Mouse (Mus musculus) c-Kit-positive CD71-positive TER-119-positive erythroid progenitor cells, embryonic 14.5 days (primary cell): ENCODE results near the gene 1700102P08Rik.
A peak's percentile ranks its signal among the peaks of the same experiment; 100 is the strongest.

Source experiments
- DNase-seq: peaks from one replicate; pipeline ENCODE4 v3.0.0-alpha.2; 2013; ENCODE audit warnings: low spot score

The 1700102P08Rik gene

DNA sequence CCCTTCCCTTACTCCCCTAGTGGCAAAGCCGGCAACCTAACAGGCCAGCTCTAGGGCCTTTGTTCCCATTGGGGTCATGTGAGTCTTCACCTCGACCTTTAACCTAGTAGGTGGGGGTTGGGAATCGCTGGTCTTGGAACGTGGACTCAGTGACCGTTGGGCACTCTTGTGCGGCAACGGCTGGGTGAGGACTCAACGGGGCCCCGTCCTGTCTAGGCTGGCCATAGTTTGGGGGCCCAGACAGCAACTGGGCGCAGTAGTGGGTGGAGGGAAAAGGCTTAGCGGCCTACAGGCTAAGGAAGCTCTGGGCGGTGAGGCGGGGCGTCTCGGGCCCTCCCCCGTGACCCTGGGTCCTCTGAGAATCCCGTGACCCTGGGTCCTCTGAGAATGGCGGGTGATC lies at the start of gene 1700102P08Rik:
TSS of gene 1700102P08Rik (plus strand) at position 130 of the 400 bp plus-strand sequence.
- DNase-seq: no peak

DNA sequence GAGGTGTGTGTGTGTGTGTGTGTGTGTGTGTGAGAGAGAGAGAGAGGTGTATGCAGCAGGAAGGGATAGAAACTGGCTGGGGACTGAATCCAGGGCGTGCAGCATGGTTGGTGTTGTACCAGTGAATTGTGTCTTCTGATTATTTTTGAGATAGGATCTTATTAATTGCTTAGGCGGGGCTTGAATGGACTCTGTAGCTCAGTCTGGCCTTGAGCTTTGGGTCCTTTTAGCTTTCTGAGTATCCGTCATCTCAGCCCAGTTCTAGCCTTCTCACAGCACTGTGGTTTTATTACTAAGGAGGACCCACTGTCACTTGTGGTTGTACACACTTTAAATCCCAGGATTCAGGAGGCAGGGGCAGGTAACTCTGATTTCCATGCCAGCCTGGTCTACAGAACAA lies 49.3 kb upstream of the 1700102P08Rik start:
- no peak for DNase-seq

DNA sequence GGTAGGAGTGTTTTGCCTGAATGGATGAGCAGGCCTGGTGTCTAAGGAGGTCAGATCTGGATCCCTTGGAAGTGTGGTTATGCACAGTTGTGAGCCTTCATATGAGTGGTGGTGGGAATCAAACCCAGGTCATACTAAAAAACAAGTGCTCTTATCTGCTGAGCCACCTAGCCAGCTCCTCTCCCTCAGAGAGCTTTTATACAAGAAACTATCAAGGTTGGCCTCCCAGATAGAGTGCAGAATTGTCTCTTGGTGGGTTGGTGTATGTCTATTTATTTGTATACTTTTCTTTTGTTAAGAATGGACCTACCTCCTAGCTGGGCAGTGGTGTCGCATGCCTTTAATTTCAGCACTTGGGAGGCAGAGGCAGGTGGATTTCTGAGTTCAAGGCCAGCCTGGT lies 48.8 kb upstream of the 1700102P08Rik start:
- peak; percentile 53 for DNase-seq

DNA sequence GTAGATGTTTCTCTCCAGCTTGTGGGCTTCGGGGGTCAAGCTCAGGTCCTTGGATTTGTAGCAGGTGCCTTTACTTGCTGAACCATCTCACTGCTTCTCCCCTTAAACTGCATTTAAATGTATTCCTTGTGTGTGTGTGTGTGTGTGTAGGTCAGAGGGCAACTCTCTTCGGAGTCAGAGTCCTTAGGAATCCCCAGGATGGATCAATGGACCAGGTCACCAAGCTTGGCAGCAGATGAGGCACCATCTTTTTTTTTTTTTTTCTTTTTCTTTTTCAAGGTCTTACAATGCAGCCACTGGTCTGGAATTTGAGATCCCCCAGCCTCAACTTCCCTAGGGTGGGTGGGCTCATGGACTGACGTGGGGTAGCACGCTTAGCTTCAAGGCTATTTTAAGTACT lies 48.1 kb upstream of the 1700102P08Rik start:
- no peak for DNase-seq

DNA sequence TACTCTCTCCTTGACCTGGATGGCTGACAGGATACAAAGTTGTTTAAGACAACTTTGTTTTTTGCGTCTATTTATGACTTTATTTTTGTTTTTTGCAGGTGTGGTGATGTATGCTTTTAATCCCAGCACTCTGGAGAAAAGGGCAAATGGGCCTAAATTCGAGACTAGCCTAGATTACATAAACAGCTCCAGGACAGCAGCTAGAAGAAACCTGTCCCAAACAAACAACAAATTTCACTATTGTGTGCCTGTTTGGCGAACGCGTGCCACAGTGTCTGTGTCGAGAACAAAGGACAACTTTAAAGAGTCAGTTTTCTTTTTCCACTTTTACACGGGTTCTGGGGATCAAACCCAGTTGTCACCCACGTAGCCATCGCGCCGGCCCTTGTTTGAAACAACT lies 45.6 kb upstream of the 1700102P08Rik start:
- DNase-seq: no peak

DNA sequence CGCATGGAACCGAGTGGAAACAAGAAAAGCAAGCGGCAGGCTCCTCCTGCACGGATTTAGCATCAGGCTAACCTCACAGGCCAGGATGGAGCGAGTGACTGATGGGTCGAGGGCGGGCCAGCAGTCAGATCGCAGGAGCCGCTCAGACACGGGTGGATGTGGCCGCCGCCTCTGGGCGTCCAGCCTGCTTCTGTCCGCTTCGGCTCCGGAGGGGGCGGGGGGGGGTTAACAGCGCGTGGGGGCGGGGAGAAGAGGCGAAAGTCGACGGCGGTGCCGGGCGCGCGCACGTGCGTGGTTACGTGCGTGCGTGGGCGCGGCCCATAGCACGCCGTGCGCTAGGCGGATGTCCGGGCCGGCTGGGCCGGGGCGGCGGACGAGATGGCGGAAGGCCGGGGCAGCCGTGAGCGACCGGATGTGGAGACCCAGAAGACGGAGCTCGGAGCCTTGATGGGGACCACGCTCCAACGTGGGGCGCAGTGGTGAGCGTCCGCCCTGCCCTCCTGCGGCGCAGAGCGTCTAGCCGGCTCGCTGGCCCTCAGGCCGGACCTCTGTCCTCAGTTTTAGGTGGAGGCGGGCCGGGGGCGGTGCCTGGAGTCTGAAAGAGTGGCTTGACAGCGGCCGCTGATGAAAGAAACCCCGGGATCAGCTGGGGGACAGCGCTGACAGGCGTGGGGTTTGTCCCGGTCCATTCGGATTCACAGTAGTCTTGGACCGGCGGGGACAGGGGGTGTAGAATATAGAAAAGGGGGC lies 44.9 kb upstream of the 1700102P08Rik start, which contains the start of gene Usp4:
TSS of gene Usp4 (plus strand) at position 314 of the 750 bp plus-strand sequence.
- peak; percentile 82 for DNase-seq

DNA sequence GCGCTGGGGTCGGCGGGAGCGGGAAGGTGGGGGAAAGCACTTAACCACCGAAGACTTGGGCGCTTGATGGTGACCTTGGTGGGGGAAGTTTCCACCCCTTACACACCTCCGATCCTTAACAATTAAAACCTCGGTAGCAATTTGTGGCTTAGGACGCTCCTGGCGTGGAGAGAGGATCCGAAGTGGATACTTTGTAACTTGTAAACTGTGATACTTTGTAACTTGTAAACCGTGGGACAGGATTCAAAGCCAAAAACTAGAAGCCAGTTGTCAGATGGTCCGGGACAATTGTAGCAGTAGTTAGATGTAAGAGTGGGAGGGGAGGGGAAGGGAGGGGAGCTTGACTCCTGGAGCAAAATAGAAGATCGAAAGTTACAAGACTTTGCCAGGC lies 44.3 kb upstream of the 1700102P08Rik start:
- no peak for DNase-seq

DNA sequence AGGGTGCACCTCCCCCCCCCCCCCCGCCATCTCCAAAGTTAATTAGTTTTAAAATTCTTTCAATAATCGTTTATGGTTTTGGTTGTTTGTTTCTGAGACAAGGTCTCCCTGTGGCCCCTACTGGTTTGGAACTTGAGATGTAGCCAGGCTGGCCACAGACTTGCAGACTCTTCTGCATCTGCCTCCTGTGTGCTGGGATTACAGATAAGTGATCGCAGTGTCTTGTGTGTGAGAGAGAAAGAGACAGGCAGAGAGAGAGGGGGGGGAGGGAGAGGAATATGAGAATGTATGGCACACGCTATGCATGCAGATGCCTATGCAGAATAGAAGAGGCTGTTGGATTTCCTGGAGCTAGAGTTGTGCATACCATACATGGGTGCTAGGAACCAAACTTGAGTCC lies 42.9 kb upstream of the 1700102P08Rik start:
- DNase-seq: no peak

DNA sequence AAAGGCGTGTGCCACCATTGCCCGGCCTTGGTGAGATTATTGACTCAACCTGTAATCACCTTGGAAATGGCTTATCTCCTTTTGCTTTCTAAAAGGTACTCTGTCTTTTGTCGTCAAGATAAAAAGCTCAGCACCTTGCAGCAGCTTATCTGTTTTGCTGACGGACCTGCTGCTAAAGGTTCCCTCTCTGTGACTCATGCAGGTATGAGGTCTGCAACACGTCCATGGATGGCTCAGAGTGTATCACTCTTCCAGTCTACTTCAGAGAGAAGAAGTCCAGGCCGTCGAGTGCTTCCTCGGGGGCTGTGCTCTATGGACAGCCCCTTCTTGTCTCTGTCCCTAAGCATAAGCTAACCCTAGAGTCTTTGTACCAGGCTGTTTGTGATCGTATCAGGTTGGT lies 14.4 kb upstream of the 1700102P08Rik start:
- DNase-seq: no peak

DNA sequence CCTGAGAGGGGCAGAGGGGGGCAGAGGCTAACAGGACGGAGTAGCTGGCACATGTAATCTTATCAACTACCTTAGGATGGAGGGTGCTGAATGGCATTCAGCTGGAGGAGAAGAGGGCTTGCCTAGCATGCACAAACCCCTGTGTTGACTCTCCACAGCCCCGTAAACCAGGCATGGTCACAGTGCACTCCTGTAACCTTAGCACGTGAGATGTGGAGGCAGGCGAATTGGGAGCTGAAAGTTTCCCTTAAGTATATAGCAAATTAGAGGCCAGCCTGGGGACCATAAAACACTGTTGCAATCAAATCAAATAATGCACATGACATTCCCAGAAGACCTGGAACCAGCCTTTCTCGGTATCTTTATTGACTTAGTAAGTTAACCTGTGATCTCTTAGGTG lies 13.9 kb upstream of the 1700102P08Rik start:
- no peak for DNase-seq

DNA sequence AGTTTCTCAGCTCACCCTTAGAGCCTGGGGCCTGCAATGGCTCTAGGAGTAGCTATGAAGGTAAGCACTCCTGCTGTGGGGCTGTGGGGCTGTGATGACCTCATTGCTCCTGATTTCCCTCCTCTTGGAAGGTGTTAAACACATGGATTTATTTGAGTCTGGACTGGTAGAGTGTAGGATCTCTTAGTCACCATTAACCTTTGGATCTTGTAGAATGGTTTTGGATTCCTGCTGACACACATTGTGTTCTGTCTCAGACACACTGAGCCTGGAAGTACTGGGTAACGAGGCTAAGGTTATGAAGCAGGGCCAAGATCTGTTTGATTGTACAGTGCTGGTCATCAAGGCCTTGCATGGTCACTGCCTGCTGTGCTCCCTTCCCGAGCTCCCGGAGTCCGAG lies 13.3 kb upstream of the 1700102P08Rik start:
- DNase-seq: no peak

DNA sequence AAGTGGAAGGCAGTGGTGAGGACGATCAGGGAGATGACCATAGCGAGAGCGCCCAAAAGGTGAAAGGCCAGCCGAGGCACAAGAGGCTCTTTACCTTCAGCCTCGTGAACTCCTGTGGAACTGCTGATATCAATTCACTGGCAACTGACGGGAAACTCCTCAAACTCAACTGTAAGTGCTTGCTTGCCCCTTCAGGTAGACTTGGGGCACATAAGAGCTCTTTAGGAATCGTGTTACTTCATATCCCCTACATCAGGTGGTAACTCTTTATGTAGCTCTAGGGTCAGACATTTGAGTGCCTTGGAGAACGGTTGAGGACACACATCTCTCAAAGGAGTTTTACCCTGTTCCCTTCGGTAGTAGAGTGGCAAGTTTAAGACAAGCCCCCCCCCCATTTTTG lies 11.2 kb upstream of the 1700102P08Rik start:
- no peak for DNase-seq

DNA sequence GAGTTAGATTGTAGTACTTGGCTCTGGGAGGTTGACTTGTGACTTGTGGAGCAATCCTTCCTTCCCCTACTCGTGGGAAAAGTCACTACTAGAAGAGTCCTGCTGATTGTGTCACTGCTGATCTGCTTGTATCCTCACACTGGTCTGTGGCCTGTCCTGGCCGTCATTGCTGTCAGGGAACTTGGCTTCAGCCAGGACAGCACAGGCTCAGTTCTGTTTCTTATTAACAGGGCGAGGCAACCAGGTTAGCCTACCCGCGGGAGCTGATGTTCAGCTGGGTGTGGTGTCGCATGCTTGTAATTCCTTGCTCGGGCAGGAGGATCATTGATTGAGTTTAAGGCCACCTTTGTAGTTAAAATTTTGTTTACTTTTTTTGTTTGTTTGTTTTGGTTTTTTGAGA lies 7.6 kb upstream of the 1700102P08Rik start:
- no peak for DNase-seq

DNA sequence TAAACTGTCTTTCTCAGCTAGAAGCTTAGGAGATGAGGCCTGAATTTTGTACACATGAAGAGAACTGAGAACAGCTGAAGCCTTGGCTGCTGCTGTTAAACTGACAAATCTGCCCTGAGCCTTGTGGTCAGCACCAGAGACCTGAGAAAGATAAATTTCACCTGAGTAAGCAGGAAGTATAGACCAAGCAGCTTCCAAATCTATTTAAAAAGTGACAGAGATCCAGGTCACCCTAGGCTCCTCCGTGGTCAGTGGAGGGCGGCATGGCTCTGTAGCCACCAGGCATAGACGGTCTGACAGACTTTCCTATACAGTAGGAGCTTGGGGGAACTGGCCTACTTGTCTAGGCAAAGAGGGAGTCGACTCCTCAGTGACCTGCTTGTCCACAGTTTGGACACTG lies 5.8 kb upstream of the 1700102P08Rik start:
- no peak for DNase-seq

DNA sequence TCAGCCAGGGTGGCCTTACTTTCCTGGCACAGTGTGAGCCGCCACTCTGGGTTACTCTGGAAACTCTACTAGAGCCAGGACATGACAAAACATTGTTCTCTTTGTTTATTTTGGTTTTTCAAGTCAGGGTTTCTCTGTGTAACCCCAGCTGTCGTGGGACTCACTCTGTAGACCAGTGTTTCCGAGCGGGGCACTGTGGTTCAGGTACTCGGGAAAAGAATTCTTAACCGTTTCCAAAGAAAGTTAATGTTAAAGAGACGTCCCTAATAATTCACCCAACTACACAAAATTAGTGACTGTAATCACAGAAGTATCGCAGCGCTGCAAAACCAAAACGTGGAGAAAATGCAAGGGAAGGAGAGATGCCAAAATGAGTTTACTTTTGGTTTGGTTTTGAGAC lies 4.0 kb upstream of the 1700102P08Rik start:
- no peak for DNase-seq

DNA sequence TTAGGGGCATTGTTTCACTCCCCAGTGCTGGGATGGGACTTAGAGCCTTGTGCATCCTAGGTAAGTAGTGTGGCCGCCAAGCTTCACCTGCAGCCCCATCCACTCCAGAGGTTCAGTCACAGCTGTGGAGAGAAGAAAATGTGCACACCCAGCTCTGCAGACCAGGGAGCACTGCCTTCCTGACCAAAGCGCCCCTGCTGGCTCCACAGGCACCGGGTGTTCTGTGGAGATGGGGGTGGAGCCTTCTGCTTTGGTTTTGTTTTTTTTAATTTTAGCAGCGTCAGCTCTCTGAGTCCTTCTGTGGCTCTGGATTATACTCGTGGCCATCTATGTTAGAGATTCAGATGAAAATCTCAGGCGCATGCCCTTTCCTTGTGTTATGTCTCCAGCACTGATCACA lies 3.4 kb upstream of the 1700102P08Rik start:
- no peak for DNase-seq

DNA sequence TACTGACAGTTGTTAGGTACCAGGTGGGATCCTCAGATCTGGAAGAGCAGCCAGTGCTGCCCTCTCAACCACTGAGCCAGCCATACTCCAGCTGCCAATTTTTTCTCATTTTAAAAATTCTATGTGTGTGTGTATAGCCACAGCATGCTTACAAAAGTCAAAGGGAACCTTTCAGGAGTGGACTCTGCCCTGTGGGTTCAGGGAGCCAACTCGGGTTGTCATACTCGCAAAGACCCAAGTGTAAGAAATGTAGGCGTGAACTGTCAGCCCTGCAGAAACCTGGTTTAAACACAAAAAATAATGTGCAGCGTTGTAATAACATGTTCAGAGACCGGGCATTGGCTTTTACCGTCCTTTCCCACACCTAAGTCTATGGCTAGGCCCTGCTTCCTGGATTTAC lies 1.6 kb downstream of the 1700102P08Rik start:
- DNase-seq: no peak

DNA sequence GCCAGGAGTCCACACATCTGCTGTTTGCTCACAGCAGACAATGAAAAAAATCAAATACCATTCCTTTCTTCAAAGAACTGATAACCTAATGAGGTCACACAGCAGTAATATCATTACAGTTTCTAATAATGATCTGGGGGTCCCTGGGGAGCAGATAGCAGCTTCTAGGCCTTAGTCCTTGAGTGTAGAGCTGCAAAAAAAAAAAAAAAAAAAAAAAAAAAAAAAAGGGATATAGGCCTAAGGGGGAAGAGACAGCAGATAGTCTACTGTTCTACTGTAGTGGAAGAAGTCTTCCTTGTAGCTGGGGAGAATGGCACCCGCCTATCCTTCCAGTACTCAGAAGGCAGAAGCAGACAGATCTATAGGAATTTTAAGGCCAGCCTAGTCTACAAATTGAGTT lies 2.8 kb downstream of the 1700102P08Rik start:
- DNase-seq: no peak

DNA sequence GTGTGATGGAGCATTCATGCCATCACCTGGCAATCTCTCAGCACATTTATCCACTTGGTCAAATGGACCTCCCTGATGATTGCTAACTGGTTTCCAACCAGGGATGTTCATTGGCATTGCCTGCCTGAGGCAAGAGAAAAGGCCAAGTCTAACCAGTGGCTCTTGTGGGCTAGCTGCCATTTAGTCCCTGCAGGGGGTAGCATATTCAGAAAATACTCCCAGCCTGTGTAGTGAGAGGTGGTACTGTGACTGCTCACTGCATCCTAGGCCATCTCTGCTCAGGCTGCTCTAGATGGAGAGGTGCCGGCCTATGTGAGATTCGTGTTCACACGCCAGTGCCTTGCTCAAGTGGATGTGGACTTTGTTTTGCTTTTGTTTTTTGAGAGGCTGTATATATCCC lies 5.7 kb downstream of the 1700102P08Rik start:
- no peak for DNase-seq

DNA sequence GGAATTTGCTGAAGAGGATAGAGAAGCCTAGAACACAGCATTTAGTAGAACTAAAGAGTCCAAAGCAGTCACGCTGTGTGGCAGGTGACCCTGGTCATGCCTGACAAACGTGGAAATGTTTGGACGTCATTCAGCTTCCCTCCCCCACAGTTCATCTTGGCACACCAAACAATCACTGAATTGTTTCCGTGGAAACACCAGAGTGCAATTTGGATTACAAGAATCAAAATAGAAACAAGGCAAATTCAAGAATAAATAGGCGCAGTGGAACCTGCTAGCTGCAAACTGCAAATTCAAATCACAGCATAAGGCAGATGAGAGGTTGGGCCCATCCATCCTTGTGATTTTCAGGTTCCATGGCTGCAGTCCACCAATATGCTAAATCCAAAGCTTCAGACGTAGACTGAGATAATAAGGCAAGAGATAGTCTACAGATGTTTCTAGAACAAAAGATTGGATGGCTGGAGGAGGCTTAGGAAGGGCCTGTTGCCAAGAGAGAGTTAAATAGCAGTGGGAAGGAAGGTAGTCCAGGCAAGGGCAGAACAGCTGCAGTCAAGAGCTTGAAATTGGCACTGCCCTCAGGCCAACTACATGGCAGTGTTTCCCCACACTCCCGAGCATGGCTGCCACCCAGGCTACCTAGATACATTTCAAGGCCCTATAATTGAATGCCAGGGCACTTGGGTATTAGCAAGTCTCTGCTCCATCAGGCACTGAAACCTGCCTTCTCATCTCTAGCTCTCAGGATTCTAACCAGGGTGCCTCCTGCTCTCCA lies 8.8 kb downstream of the 1700102P08Rik start:
- DNase-seq: no peak

DNA sequence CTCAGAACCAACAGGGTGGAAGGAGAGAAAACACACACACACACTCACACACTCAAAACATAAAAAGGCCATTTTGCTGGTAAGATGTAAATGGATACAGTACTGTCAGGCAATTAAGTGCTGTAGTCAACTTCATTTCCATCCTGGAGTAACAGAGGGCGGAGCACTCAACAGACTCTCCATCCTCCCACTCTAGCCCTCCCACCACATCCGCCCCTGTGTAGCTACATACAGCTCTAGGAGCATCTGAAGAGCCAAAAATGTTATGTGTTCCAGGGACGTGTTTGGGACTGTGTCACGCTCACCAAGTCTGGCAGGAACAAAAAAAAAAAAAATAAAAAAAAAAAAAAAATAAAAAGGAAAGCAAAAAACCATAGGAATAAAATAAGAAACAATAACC lies 10.5 kb downstream of the 1700102P08Rik start:
- no peak for DNase-seq

DNA sequence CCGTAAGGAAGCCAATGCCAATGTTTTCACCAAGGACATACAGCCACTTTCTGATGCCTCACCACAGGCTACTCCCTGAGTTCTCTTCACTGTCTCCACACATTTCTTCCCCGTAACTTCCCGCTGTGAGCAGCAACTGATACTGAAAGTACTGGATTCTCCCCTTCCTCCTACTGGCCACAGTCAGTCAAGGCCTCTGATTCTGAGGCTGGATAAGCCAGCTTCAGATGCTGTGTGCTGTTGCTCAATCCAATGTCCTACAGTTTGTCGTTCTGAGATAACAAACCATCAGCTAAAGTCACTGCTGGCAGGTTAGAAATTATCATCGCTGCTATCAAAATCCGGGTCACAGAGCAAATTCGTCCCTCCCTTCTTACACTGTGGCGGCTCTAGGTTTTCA lies 11.8 kb downstream of the 1700102P08Rik start:
- no peak for DNase-seq

DNA sequence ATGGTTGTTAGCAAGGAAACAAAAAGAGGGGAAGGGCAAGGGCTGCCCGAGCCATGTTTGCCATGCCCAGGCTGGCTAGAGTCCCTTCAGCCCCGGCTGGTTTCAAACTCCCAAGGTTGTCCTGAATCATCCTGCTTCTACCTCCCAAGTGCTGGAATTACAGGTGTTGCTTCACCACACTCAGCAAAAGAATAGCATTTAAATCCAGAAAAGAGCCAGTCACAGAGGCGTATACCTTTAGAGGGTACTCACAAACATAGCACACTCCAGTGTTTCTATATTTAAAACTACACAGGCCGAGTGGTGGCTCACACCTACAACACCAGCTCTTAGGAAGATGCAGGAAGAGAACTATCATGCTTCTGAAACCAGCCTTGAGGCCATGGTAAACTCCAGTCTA lies 16.9 kb downstream of the 1700102P08Rik start:
- no peak for DNase-seq
